Mouse (Mus musculus) CH12.LX (cell line): Measurements from ENCODE around the gene Tcf7l1. TPM values are rescaled to one million over a fixed set of nuclear protein-coding genes. Genes with fewer than 3 reads are reported as not detected.

ENCODE experiments used
- DNase-seq: peaks from one replicate; pipeline ENCODE4 v3.0.0-alpha.2; 2013; ENCODE audit errors: extremely low read depth
- H3K27ac ChIP-seq: 2 replicates; pipeline ENCODE4 v1.5.1; 2012; ENCODE audit warnings: low read depth, mild to moderate bottlenecking, control low read depth, moderate library complexity; ENCODE audit not compliant: insufficient read depth
- H3K27me3 ChIP-seq: replicated peaks from 2 replicates; pipeline ENCODE3; 2012; ENCODE audit warnings: inconsistent platforms
- H3K36me3 ChIP-seq, 2 experiments: replicated peaks in 1 of 2; 2 replicates each; pipeline versions ENCODE3 to v1.6.1; 2012; ENCODE audit warnings: inconsistent platforms in 1 of 2, low read length in 1 of 2, mild to moderate bottlenecking in 1 of 2, mixed read lengths in 1 of 2, moderate library complexity in 1 of 2; ENCODE audit not compliant: control insufficient read depth in 1 of 2, insufficient read depth in 1 of 2
- H3K4me1 ChIP-seq, 2 experiments: 2 replicates each; pipeline ENCODE4 v1.6.1; 2012; ENCODE audit warnings: inconsistent platforms in 1 of 2, moderate library complexity in 1 of 2; ENCODE audit not compliant: insufficient read depth in 2 of 2, control insufficient read depth in 1 of 2
- H3K4me2 ChIP-seq: 2 replicates; pipeline ENCODE4 v1.6.1; 2012; ENCODE audit warnings: low read depth, mild to moderate bottlenecking, control low read depth; ENCODE audit not compliant: poor library complexity, insufficient read depth, severe bottlenecking
- H3K4me3 ChIP-seq, 3 experiments: fragments of 150-350 bp in 1 of 3; sonication (generic) in 1 of 3; replicated peaks in 1 of 3; 2 replicates each; pipeline versions ENCODE3 to v1.5.1; 2011 to 2012; ENCODE audit warnings: low read depth in 2 of 3, low read length in 2 of 3, mild to moderate bottlenecking in 2 of 3, moderate library complexity in 2 of 3, control low read depth in 1 of 3, improper control_type of control experiment in 1 of 3, inconsistent platforms in 1 of 3, mixed read lengths in 1 of 3; ENCODE audit not compliant: poor library complexity in 1 of 3
- H3K79me2 ChIP-seq: replicated peaks from 2 replicates; pipeline ENCODE4 v1.6.1; 2012; ENCODE audit warnings: mild to moderate bottlenecking, moderate library complexity; ENCODE audit not compliant: control insufficient read depth, poor library complexity, insufficient read depth, severe bottlenecking; ENCODE audit errors: extremely low read depth
- H3K9ac ChIP-seq: 2 replicates; pipeline ENCODE4 v1.6.1; 2012; ENCODE audit warnings: low read depth, mild to moderate bottlenecking, control low read depth, moderate library complexity; ENCODE audit not compliant: insufficient read depth
- H3K9me3 ChIP-seq: replicated peaks from 2 replicates; pipeline ENCODE3; 2012; ENCODE audit warnings: low read length, inconsistent platforms, mixed read lengths
- BHLHE40 ChIP-seq: IDR thresholded peaks from 2 replicates; pipeline ENCODE4 v1.6.1; 2011; ENCODE audit warnings: mild to moderate bottlenecking, low read depth, low read length, improper control_type of control experiment
- CHD1 ChIP-seq: IDR thresholded peaks from 2 replicates; pipeline ENCODE4 v1.6.1; 2012; ENCODE audit warnings: low read depth, low read length, improper control_type of control experiment, inconsistent platforms
- CHD2 ChIP-seq: IDR thresholded peaks from 2 replicates; pipeline ENCODE4 v1.6.1; 2011; ENCODE audit warnings: low read length, improper control_type of control experiment
- CTCF ChIP-seq, 2 experiments: IDR thresholded peaks in 1 of 2; conservative IDR thresholded peaks in 1 of 2; 2 replicates each; pipeline ENCODE4 v1.5.1; 2011 to 2012; ENCODE audit warnings: low read depth in 2 of 2, low read length in 2 of 2, improper control_type of control experiment in 1 of 2, inconsistent platforms in 1 of 2, mild to moderate bottlenecking in 1 of 2, moderate library complexity in 1 of 2
- ETS1 ChIP-seq: conservative IDR thresholded peaks from 2 replicates; pipeline ENCODE4 v1.6.1; 2012; ENCODE audit warnings: low read depth, mild to moderate bottlenecking, inconsistent platforms, low read length, improper control_type of control experiment, moderate library complexity
- IRF4 ChIP-seq: IDR thresholded peaks from 2 replicates; pipeline ENCODE4 v1.6.1; 2014; ENCODE audit warnings: low read depth, mild to moderate bottlenecking, inconsistent platforms, low read length, improper control_type of control experiment
- MAZ ChIP-seq: IDR thresholded peaks from 2 replicates; pipeline ENCODE4 v1.6.1; 2012; ENCODE audit warnings: low read depth, mild to moderate bottlenecking, inconsistent platforms, low read length, improper control_type of control experiment, moderate library complexity
- MXI1 ChIP-seq: IDR thresholded peaks from 2 replicates; pipeline ENCODE4 v1.6.1; 2011; ENCODE audit warnings: mild to moderate bottlenecking, low read depth, low read length, improper control_type of control experiment
- MYC ChIP-seq: IDR thresholded peaks from 2 replicates; pipeline ENCODE4 v1.6.1; 2011; ENCODE audit warnings: low read depth, mild to moderate bottlenecking, improper control_type of control experiment, low read length
- PAX5 ChIP-seq: IDR thresholded peaks from 2 replicates; pipeline ENCODE4 v1.6.1; 2012; ENCODE audit warnings: low read length, inconsistent platforms, mixed read lengths
- POLR2A ChIP-seq: IDR thresholded peaks from 2 replicates; pipeline ENCODE4 v1.6.1; 2011; ENCODE audit warnings: low read depth, mild to moderate bottlenecking, improper control_type of control experiment, low read length
- RAD21 ChIP-seq: IDR thresholded peaks from 2 replicates; pipeline ENCODE4 v1.6.1; 2011; ENCODE audit warnings: low read depth, mild to moderate bottlenecking, low read length, improper control_type of control experiment, moderate library complexity
- RCOR1 ChIP-seq: conservative IDR thresholded peaks from 2 replicates; pipeline ENCODE4 v1.6.1; 2012; ENCODE audit warnings: low read depth, mild to moderate bottlenecking, inconsistent platforms, low read length, improper control_type of control experiment
- TCF12 ChIP-seq: IDR thresholded peaks from 2 replicates; pipeline ENCODE4 v1.6.1; 2014; ENCODE audit warnings: low read depth, mild to moderate bottlenecking, inconsistent platforms, low read length, improper control_type of control experiment
- UBTF ChIP-seq: IDR thresholded peaks from 2 replicates; pipeline ENCODE4 v1.6.1; 2012; ENCODE audit warnings: low read depth, mild to moderate bottlenecking, inconsistent platforms, low read length, improper control_type of control experiment, moderate library complexity
- USF2 ChIP-seq: conservative IDR thresholded peaks from 2 replicates; pipeline ENCODE4 v1.6.1; 2011; ENCODE audit warnings: low read depth, low read length, improper control_type of control experiment
- dilution Hi-C: fragments of 300-500 bp; cut with MboI; formaldehyde crosslinking; loops from 2 replicates; pipeline ENCODE4 v1.14.3; 2020; ENCODE audit warnings: low sequenced_read_pairs; ENCODE audit not compliant: extremely low pct_unique_long_range_greater_than_20kb, extremely low pct_ligation_motif_present
- in situ Hi-C: fragments of 300-500 bp; cut with MboI; formaldehyde crosslinking; loops from 3 replicates; pipeline ENCODE4 v1.14.3; 2019; ENCODE audit warnings: low sequenced_read_pairs, low pct_ligation_motif_present, low pct_unique_long_range_greater_than_20kb, mixed read lengths
- polyA plus RNA-seq: library from polyadenylated mRNA; unstranded; fragments of >175 nt; gene quantifications from 2 replicates; pipeline ENCODE4 v1.2.1, GENCODE M21; 2012; ENCODE audit warnings: low read depth; ENCODE audit not compliant: insufficient read length
- total RNA-seq, 2 experiments: library from RNA; depleted of rRNA; stranded (reverse); fragments of 300-350 nt in 1 of 2; fragments of >200 nt in 1 of 2; gene quantifications; 2 replicates each; pipeline ENCODE4 v1.2.3; 2012 to 2014

Gene Tcf7l1
- total and polyA plus RNA-seq, 3 experiments: 0.13 to 9.9 (median 0.47) TPM

DNA sequence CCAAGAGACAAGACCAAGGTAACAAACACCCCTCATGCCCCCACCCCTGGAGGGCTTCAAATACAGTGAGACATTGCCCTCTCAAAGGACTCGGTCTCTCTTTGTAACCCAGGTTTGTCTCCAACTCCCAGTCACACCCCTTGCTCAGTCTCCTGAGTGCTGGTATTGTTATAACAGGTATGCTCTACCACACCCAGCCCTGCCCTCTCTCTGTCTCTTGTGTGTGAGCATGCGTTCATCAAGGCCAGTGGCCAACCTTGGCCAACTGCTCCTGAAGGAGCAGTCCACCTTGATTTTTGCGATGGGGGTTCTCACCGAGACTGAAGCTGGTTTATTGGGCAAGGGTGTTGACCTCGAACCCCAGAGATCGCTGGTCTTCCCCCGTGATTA, 133.0 kb downstream of the Tcf7l1 start:
- TF ChIP-seq PAX5 (no peak), USF2 (no peak), RCOR1 (no peak), MXI1 (no peak)
- Histone ChIP-seq H3K4me2 (no peak overlapping the region), H3K9me3 (no peaks in the 10 kb centered on the region), H3K9ac (no peak overlapping the region), H3K4me3 (peak overlapping the region in 1 of 3 experiments; percentile 50), H3K79me2 (no peaks in the 10 kb centered on the region), H3K4me1 (peaks cover 5 to 44% of the 10 kb centered on the region in 2 experiments), H3K36me3 (no peaks in the 10 kb centered on the region), H3K27ac (no peak overlapping the region), H3K27me3 (no peaks in the 10 kb centered on the region)
- in situ Hi-C loops: no loop called here
- no peak for DNase-seq
- dilution Hi-C loops: no loop called here

DNA sequence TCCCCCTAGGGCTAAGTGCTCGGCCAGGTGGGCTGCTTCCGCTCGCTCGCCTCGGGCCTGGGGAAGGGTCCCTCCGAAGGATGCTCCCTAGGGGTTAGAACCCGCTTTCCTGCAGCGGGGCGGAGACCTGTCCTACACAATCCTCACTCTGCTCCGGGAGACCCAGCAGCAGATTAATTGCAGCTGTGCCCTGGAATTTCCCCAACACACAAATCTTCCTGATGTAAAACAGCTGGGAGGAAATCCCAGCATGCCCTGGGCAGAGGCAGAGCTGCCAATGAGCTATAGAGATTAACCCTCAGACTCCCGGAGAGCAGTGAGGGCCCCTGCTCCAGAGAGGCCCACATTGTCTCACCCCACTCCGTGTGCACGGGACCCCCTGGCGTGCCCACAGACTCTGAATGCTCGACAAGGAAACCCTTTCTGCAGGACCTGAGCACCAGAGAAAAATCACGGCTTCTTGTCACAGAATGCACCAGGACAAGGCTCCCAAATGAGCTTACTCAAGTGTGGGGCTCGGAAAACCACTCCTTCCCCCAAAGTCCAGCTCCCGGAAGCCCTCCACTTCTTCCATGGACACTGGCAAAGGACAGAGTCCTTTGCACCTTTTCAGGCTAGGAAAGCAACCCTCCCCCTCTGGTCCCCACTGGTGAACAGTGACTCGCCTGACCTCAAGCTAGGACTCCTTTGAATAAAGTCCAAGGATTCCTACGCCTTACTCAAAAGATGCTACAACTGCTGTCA, 133.6 kb downstream of the Tcf7l1 start:
- dilution Hi-C loops (no loop called here), in situ Hi-C loops (no loop called here)
- no peaks in the 10 kb centered on the region for H3K9me3 ChIP-seq
- peak overlapping the region; percentile 19; the same call in 1 of the 2 replicates for H3K4me2 ChIP-seq
- DNase-seq: peak; percentile 39
- 0 out of 2 replicates have a peak overlapping the region, but pooled peaks have one; percentile 7 for H3K9ac ChIP-seq
- no peak overlapping the region for H3K27ac ChIP-seq
- TF ChIP-seq CHD1: no peak
- no peak for TF ChIP-seq CTCF (conservative IDR thresholded peaks at IDR 0.05 in 1 of 2, IDR thresholded peaks at IDR 0.05 in 1 of 2; ENCODE audit: low read depth in 2 of 2, low read length in 2 of 2)
- peak; percentile 34; the same call in 1 of the 2 replicates for TF ChIP-seq TCF12
- peak; percentile 54; the same call in 1 of the 2 replicates for TF ChIP-seq ETS1
- no peak for TF ChIP-seq IRF4
- no peak for TF ChIP-seq BHLHE40
- no peaks in the 10 kb centered on the region for H3K36me3 ChIP-seq
- H3K4me3 ChIP-seq: peak overlapping the region in 1 of 3 experiments; percentile 50
- no peaks in the 10 kb centered on the region for H3K79me2 ChIP-seq
- peaks cover 5 to 44% of the 10 kb centered on the region in 2 experiments for H3K4me1 ChIP-seq
- no peaks in the 10 kb centered on the region for H3K27me3 ChIP-seq

DNA sequence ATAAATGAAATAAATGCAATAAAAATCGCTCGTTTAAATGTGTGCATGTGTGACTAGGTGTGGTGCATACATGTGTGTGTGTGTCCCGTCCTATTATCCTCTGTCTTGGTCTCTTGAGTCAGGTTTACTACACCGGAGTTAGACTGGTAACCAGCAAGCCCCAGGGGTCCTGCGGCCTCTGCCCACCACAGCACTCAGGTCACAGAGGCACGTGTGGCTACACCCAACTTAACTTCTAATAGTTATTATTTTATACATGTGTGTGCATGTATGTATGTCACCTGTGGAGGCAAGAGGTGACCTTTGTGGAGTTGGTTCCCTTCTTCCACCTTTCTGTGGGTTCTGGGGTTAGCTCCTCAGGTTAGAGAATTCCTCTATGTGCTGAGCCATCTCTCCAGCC, 134.7 kb downstream of the Tcf7l1 start:
- Histone ChIP-seq H3K4me2 (no peak overlapping the region), H3K9me3 (no peaks in the 10 kb centered on the region), H3K4me3 (no peak overlapping the region), H3K27ac (no peak overlapping the region), H3K27me3 (no peaks in the 10 kb centered on the region), H3K9ac (no peak overlapping the region), H3K36me3 (no peaks in the 10 kb centered on the region), H3K4me1 (peaks cover 0 to 36% of the 10 kb centered on the region in 2 experiments; a peak in 2 of 4 replicates), H3K79me2 (no peaks in the 10 kb centered on the region)
- dilution Hi-C loops (no loop called here), in situ Hi-C loops (no loop called here)
- TF ChIP-seq RAD21 (no peak), CHD2 (no peak), MXI1 (no peak), IRF4 (no peak), MYC (no peak), MAZ (no peak), UBTF (no peak), POLR2A (no peak)
- no peak for DNase-seq
